In genomic region chr19:12786803-12787395, GRCm38 (mm10) we compare ENCODE assay signal across 28 mouse cellular contexts. TPM values are rescaled to one million over a fixed set of nuclear protein-coding genes. Genes with fewer than 3 reads are reported as not detected.
DNase-seq lines count a peak whose midpoint lies in the region; TF ChIP-seq lines count a peak whose summit lies in the region.
"Had no signal": no experiment of that assay in that cellular context is flagged by ENCODE, and none has a peak within 500 bp of the region (broad histone marks: within the 10 kb centered on the region; RNA-seq: fewer than 3 reads in every experiment).

No protein-coding gene starts in this region.

- TF ChIP-seq POLR2A in heart, adult 2 months (IDR thresholded peaks at IDR 0.05; ENCODE audit: insufficient read depth, low read depth, low read length), result no peak
- TF ChIP-seq POLR2A in myocyte (IDR thresholded peaks at IDR 0.05; ENCODE audit: insufficient read length, low read depth), result no peak

- intact Hi-C loops in heart, adult 2 months (cut with DNase I), result no loop called here

- 67% methylated on average over 2 of the region's 2 CpGs for WGBS in heart, adult 2 months

- peak overlapping the region; percentile 24; the same call in 1 of the 2 replicates for H3K27ac ChIP-seq in heart, adult 2 months
- H3K27ac ChIP-seq: embryonic facial prominence, embryonic 15.5 days; forebrain, embryonic 10.5 days; heart, embryonic 10.5 days; hindbrain, embryonic 10.5 days; hindbrain, embryonic 14.5 days had no signal

- H3K4me3 ChIP-seq in heart, adult 2 months, result no peak overlapping the region
- no peak overlapping the region for H3K4me3 ChIP-seq in myocyte
- H3K4me3 ChIP-seq: embryonic facial prominence, embryonic 15.5 days; erythroblast, embryonic 14.5 days; forebrain, embryonic 10.5 days; heart, embryonic 10.5 days; hindbrain, embryonic 10.5 days had no signal

- no peaks in the 10 kb centered on the region; the same call in 1 of the 2 replicates for H3K79me2 ChIP-seq in heart, adult 2 months (replicated peaks; ENCODE audit: control insufficient read depth, insufficient read depth, low read length)
- H3K79me2 ChIP-seq in myocyte (ENCODE audit: control insufficient read depth, insufficient read depth), result peaks cover 100% of the 10 kb centered on the region

- H3K4me1 ChIP-seq in heart, adult 2 months (ENCODE audit: control insufficient read depth, insufficient read depth, low read length), result peaks cover 8% of the 10 kb centered on the region
- H3K4me1 ChIP-seq: embryonic facial prominence, embryonic 15.5 days had no signal

- H3K27me3 ChIP-seq in heart, adult 2 months (ENCODE audit: control insufficient read depth, insufficient read depth, low read length), result no peaks in the 10 kb centered on the region
- no peaks in the 10 kb centered on the region for H3K27me3 ChIP-seq in myocyte (ENCODE audit: control insufficient read depth, insufficient read depth, insufficient read length)
- H3K27me3 ChIP-seq: CH12.LX; embryonic facial prominence, embryonic 15.5 days had no signal

- H3ac ChIP-seq in myocyte (ENCODE audit: control insufficient read depth, insufficient read length), result no peak overlapping the region

- no peak for TF ChIP-seq CTCF in heart, adult 2 months (IDR thresholded peaks at IDR 0.05)

- TF ChIP-seq EP300 in heart, adult 2 months (IDR thresholded peaks at IDR 0.05; ENCODE audit: insufficient read depth, low read depth, low read length), result no peak

- DNase-seq in heart, adult 2 months, result no peak
- no peak for DNase-seq in heart, adult 18-20 months
- DNase-seq in layer of hippocampus, adult 9-11 months, result peak; percentile 35
- DNase-seq in layer of hippocampus, postnatal 36 days, result no peak
- peak; percentile 16 for DNase-seq in MN1 (ENCODE audit: low spot score)
- no peak for DNase-seq in kidney, postnatal 4 days
- DNase-seq: adrenal gland, adult 2 months; adrenal gland, postnatal 25 days; cerebellum, adult 11 months; cerebellum, adult 8-10 months; cerebellum, postnatal 14 days; embryo, embryonic 11 days; gastrocnemius, postnatal 14 days; heart, postnatal 14 days had no signal

- H3K4me2 ChIP-seq in myocyte (ENCODE audit: low read depth), result peak overlapping the region; percentile 61
- H3K4me2 ChIP-seq: embryonic facial prominence, embryonic 15.5 days; hindbrain, embryonic 14.5 days had no signal

- peaks cover 22% of the 10 kb centered on the region for H3K36me3 ChIP-seq in heart, adult 2 months (ENCODE audit: control insufficient read depth, insufficient read depth, low read length)
- H3K36me3 ChIP-seq in myocyte (ENCODE audit: control insufficient read depth, insufficient read depth), result peaks cover 13% of the 10 kb centered on the region
- H3K36me3 ChIP-seq: embryonic facial prominence, embryonic 15.5 days; heart, embryonic 10.5 days had no signal

- no peak overlapping the region for H3K9ac ChIP-seq in heart, adult 2 months (ENCODE audit: low read depth, low read length)
- H3K9ac ChIP-seq: embryonic facial prominence, embryonic 15.5 days; hindbrain, embryonic 14.5 days had no signal

TF ChIP-seq in myocyte, 11 proteins besides CTCF, POLR2A, EP300 and RAD21:
- TF ChIP-seq MYOD1 (IDR thresholded peaks at IDR 0.05; ENCODE audit: control insufficient read depth in 1 of 3, insufficient read length in 2 of 3, low read depth in 2 of 3), result no peak
- no peak for TF ChIP-seq MYOG (IDR thresholded peaks at IDR 0.05; ENCODE audit: control insufficient read depth in 1 of 3, insufficient read depth in 1 of 3, insufficient read length in 2 of 3, low read depth in 2 of 3)
- no peak for TF ChIP-seq TCF3 (IDR thresholded peaks at IDR 0.05; ENCODE audit: insufficient read length, low read depth)
- TF ChIP-seq MAX (IDR thresholded peaks at IDR 0.05; ENCODE audit: low read depth), result no peak
- no peak for TF ChIP-seq USF1 (IDR thresholded peaks at IDR 0.05; ENCODE audit: low read depth)
- TF ChIP-seq POLR2AphosphoS2 (IDR thresholded peaks at IDR 0.05; ENCODE audit: insufficient read length, low read depth), result no peak
- no peak for TF ChIP-seq E2F4 (IDR thresholded peaks at IDR 0.05; ENCODE audit: insufficient read depth)
- TF ChIP-seq CEBPB (IDR thresholded peaks at IDR 0.05; ENCODE audit: insufficient read depth, poor library complexity, severe bottlenecking), result no peak
- TF ChIP-seq SRF (IDR thresholded peaks at IDR 0.05; ENCODE audit: control insufficient read depth, insufficient read length, low read depth), result no peak
- no peak for TF ChIP-seq REST (IDR thresholded peaks at IDR 0.05; ENCODE audit: insufficient read depth, insufficient read length)
- TF ChIP-seq TCF12 (IDR thresholded peaks at IDR 0.05; ENCODE audit: insufficient read depth, poor library complexity, severe bottlenecking), result no peak

RNA-seq across cellular contexts. Expression of gene Zfp91, which starts 9.0 kb away (rescaled TPM):
- total RNA-seq in heart, adult 2 months (2021), result 10 to 100 TPM; 71.9 to 84.5 TPM
- 17.4 and 36.6 TPM in 2 replicates for polyA plus RNA-seq in heart, adult 2 months (2012; rRNA removed)
- total RNA-seq in heart, adult 18-20 months (2021), result 10 to 100 TPM; 75.2 to 77.0 TPM
- total RNA-seq in layer of hippocampus, postnatal 36 days (2021), result 10 to 100 TPM; 96.1 to 96.3 TPM
- polyA plus RNA-seq in myocyte (2012; fragmentation: generic; extraction: Trizol), result 28.9 TPM

RNA-seq across cellular contexts. Expression of gene Lpxn, which starts 9.1 kb away (rescaled TPM):
- total RNA-seq in heart, adult 2 months (2021), result under 1 TPM; 0.91 to 0.97 TPM
- 1.1 and 1.3 TPM in 2 replicates for polyA plus RNA-seq in heart, adult 2 months (2012; rRNA removed)
- total RNA-seq in heart, adult 18-20 months (2021), result 1 to 10 TPM in 1 of 2 experiments, under 1 TPM in 1; 0.87 to 2.2 TPM
- 1 to 10 TPM; 1.1 to 2.0 TPM for total RNA-seq in layer of hippocampus, postnatal 36 days (2021)
- 0.18 TPM for polyA plus RNA-seq in myocyte (2012; fragmentation: generic; extraction: Trizol)

RNA-seq across cellular contexts. Expression of gene Cntf, which starts 21.5 kb away (rescaled TPM):
- 1 to 10 TPM in 1 of 2 experiments, under 1 TPM in 1; 0.84 to 1.5 TPM for total RNA-seq in heart, adult 2 months (2021)
- 3.1 and 5.8 TPM in 2 replicates for polyA plus RNA-seq in heart, adult 2 months (2012; rRNA removed)
- total RNA-seq in heart, adult 18-20 months (2021), result 1 to 10 TPM in 1 of 2 experiments, under 1 TPM in 1; 0.94 to 1.7 TPM
- 1 to 10 TPM; 2.9 to 4.1 TPM for total RNA-seq in layer of hippocampus, postnatal 36 days (2021)
- 1.0 TPM for polyA plus RNA-seq in myocyte (2012; fragmentation: generic; extraction: Trizol)
- polyA plus RNA-seq: adrenal gland, adult 2 months had no signal

RNA-seq across cellular contexts. Expression of gene Gm5244, which starts 59.6 kb away (rescaled TPM):
- total RNA-seq in heart, adult 2 months (2021), result not detected
- polyA plus RNA-seq in heart, adult 2 months (2012; rRNA removed), result 0.35 TPM in 1 of 2 replicates, not detected in the other
- total RNA-seq in heart, adult 18-20 months (2021), result not detected
- not detected for total RNA-seq in layer of hippocampus, postnatal 36 days (2021)
- polyA plus RNA-seq in myocyte (2012; fragmentation: generic; extraction: Trizol), result not detected
- total RNA-seq: adrenal gland, adult 2 months; adrenal gland, postnatal 25 days; CH12.LX; common myeloid progenitor, adult 5-6 weeks; gastrocnemius, postnatal 14 days; granulocyte monocyte progenitor cell, adult 5-6 weeks; heart, postnatal 14 days had no signal
- polyA plus RNA-seq: adrenal gland, adult 2 months; brain, embryonic 14.5 days; embryonic facial prominence, embryonic 11.5 days; embryonic facial prominence, embryonic 15.5 days; erythroblast, embryonic 14.5 days; forebrain, embryonic 10.5 days; forebrain, embryonic 14.5 days; heart, embryonic 10.5 days; heart, embryonic 14.5 days; hindbrain, embryonic 10.5 days; hindbrain, embryonic 14.5 days had no signal

Comparison
In these comparisons a context has a peak if more than half of its experiments do, and no peak if none do; other contexts are left out.
1. DNase-seq: peak in layer of hippocampus, adult 9-11 months (single experiment) and MN1 (single experiment); none in heart, adult 2 months (0 of 2), heart, adult 18-20 months (0 of 2), layer of hippocampus, postnatal 36 days (0 of 2) and kidney, postnatal 4 days (0 of 2).